Mouse (Mus musculus) embryo, embryonic 10.5 days (tissue): ENCODE measurements at regions not wholly inside any gene's neighbourhood (a gene's known extent, or its start where the extent isn't known, plus 50 kb on each side); places are given as distances from the start of the nearest gene placed in this dataset.

Experiments
- DNase-seq: peaks from one replicate; pipeline ENCODE4 v3.0.0-alpha.2; 2015; ENCODE audit warnings: low spot score

DNA sequence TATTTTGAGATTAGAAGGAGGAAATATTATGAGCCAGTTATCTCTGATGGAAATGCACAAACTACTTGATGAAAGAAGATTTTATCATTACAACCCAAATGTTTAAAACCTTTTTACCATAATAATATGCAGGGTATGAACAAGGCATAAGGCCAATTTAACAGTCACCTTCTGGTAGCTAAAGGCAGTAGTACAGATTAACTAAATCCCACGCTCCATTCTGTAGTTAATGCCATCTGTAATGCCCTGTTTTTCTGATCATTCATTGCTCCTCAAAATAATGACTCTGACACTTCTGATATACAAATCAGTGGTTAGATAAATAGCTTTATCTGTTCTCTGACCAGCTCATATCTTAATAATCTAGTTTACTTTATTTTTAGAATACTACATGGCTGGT is 987.8 kb downstream of the Pcdh7 start:
- DNase-seq = no peak

GRCm38 (mm10) chr5:58712381-58712780 is 994.6 kb downstream of the Pcdh7 start:
- DNase-seq = no peak

DNA sequence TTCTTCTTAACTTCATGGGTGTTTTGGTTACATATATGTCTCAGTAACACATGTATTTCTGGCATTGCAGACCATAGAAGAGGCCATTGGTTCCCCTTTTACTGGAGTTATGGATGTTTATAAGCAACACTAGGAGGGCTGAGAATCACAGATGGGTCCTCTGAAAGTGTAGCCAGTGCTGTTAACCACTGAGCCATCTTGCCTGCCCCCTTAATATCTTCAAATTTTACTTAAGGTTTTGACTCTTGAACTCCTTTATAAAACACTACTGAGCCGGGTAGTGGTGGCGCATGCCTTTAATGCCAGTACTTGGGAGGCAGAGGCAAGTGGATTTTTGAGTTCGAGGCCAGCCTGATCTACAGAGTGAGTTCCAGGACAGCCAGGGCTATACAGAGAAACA is 1015.6 kb downstream of the Pcdh7 start:
- DNase-seq = no peak

- no peak for DNase-seq
Measured at GRCm38 (mm10) chr5:58733961-58734360, 1016.2 kb downstream of the Pcdh7 start.

DNA sequence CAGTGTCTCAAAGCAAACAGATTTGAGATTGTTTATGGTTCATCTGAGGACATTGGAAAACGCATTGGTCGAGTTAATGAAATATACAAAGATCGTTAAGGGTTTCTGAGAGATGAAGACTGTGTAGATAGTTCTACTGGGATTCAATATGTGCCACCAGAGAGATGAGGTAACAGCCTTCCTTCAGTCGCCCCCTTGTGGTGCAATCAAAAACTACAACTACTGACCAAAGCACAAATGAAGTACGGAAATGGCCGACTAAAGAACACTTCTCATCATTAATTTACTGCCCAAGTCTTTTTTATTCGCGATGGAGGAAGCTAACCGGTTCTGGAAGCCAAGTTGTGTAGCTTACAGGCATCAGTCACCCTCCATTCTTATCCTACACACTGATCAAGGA is 1018.8 kb downstream of the Pcdh7 start:
- peak; percentile 66 for DNase-seq

DNA sequence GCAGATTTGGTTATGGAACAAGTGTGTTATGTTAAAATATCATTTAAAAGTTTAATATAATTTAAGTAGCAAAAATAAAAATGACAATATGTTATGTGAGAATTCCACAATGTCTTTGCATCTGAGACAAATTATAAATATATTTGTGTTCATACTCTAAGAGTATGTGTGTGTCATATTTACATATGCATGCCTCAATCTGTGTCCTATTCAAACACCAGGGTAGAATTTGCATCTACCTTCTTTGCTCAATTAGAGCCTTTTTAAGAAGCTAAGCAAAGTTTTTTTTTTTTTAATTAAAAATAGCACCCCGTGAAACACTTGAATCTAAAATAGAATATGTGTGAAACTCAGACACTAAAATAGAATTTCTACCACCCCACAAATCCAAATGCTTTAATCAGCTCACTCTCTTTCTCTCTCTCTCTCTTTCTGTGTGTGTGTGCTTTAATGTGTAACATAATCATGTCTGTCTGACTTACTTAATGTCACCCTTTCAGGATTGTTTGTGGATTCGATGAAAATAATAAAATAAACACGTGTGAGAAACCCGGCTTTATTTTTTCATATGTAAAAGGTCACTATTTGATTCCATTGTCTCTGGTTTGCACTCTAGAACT is 1019.6 kb downstream of the Pcdh7 start:
- no peak for DNase-seq

GRCm38 (mm10) chr5:58738041-58738440 is 1020.3 kb downstream of the Pcdh7 start:
- DNase-seq = no peak

DNA sequence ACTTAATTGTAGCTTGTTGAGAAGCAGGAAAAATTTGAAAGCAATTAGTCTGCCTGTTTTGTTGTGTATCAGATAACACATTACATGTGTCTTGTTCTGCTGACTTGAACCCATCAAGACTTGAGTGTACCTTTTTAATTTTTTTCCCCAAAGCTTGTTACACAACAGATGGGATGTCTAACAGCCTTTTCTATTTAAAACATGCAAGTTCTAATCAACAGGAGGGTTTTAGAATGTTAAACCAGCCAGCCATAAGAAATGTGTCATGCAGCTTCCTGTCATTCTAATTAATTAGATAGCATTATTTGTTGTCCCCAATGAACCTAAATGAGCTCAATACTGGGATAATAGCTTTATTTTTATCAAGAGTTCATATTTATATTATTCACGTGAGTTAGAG is 1023.0 kb downstream of the Pcdh7 start:
- no peak for DNase-seq

DNA sequence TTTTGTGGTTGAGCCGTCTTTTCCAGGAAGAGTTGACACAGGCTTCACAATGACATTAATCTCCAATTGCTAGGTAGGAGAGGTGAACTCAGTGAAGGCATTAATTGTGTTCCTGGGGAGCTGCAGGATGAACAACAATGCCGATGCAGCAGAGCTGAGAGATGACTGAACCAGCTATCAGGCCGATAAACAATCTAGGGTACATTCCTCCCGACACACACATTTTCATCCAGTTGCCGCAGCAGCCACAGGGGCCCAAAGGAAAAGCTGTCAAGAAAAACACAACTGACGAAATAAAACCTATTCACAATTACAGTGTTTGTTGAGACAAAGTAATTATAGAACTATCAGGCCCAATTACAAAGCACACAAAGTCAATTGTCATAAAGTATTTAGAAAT is 1029.9 kb downstream of the Pcdh7 start:
- DNase-seq = peak; percentile 24

- no peak for DNase-seq
Measured at GRCm38 (mm10) chr5:58751777-58752176, 1034.0 kb downstream of the Pcdh7 start.
